Mouse (Mus musculus) spleen, adult 18-20 months (tissue): Measurements from ENCODE around the gene Kbtbd8.

Source experiments
- DNase-seq, 2 experiments: peaks; one replicate each; pipeline ENCODE4 v3.0.0; 2022; ENCODE audit warnings: mixed read lengths in 2 of 2

Gene Kbtbd8

GRCm38 (mm10) chr6:95174311-95175143, 57.5 kb downstream of the Kbtbd8 start:
- no peak for DNase-seq
